Mouse (Mus musculus): ENCODE measurements around the gene Camkmt. TPM values are rescaled to one million over a fixed set of nuclear protein-coding genes. Genes with fewer than 3 reads are reported as not detected.

Camkmt gene
- polyA plus RNA-seq, 1 experiment from 2014 or later = 17.8 TPM

- Histone ChIP-seq H3K27ac (ENCODE audit: low read length) (no peak overlapping the region), H3K4me3 (ENCODE audit: low read depth, low read length) (no peak overlapping the region), H3K9ac (replicated peaks; ENCODE audit: low read depth, low read length) (no peak overlapping the region), H3K36me3 (ENCODE audit: control insufficient read depth, insufficient read depth, low read length) (peaks cover 12% of the 10 kb centered on the region), H3K4me1 (ENCODE audit: control insufficient read depth, insufficient read depth, low read length) (no peaks in the 10 kb centered on the region), H3K27me3 (ENCODE audit: control insufficient read depth, insufficient read depth, low read length) (no peaks in the 10 kb centered on the region), H3K9me3 (ENCODE audit: control insufficient read depth, low read depth, low read length) (no peaks in the 10 kb centered on the region), H3K4me2 (replicated peaks; ENCODE audit: low read depth, low read length) (no peak overlapping the region)
- ATAC-seq (ENCODE audit: insufficient number of reproducible peaks, insufficient read depth, low FRiP score, low read depth) = no peak
- 98% methylated on average over 6 of the region's 6 CpGs for WGBS
Measured at GRCm38 (mm10) chr17:85059136-85059535, 31.2 kb upstream of the Camkmt start.

- no peak for ATAC-seq (ENCODE audit: insufficient number of reproducible peaks, insufficient read depth, low FRiP score, low read depth)
- Histone ChIP-seq H3K36me3 (ENCODE audit: control insufficient read depth, insufficient read depth, low read length) (peaks cover 43% of the 10 kb centered on the region), H3K27me3 (ENCODE audit: control insufficient read depth, insufficient read depth, low read length) (no peaks in the 10 kb centered on the region), H3K4me3 (ENCODE audit: low read depth, low read length) (no peak overlapping the region), H3K4me2 (replicated peaks; ENCODE audit: low read depth, low read length) (no peak overlapping the region), H3K4me1 (ENCODE audit: control insufficient read depth, insufficient read depth, low read length) (no peaks in the 10 kb centered on the region), H3K9me3 (ENCODE audit: control insufficient read depth, low read depth, low read length) (no peaks in the 10 kb centered on the region), H3K9ac (replicated peaks; ENCODE audit: low read depth, low read length) (no peak overlapping the region), H3K27ac (ENCODE audit: low read length) (no peak overlapping the region)
- 90% methylated on average over 7 of the region's 7 CpGs for WGBS
Measured at GRCm38 (mm10) chr17:85063560-85063959, 26.8 kb upstream of the Camkmt start.

- Histone ChIP-seq H3K27ac (ENCODE audit: low read length) (no peak overlapping the region), H3K4me3 (ENCODE audit: low read depth, low read length) (no peak overlapping the region), H3K4me2 (replicated peaks; ENCODE audit: low read depth, low read length) (no peak overlapping the region), H3K9ac (replicated peaks; ENCODE audit: low read depth, low read length) (no peak overlapping the region), H3K36me3 (ENCODE audit: control insufficient read depth, insufficient read depth, low read length) (peaks cover 53% of the 10 kb centered on the region), H3K9me3 (ENCODE audit: control insufficient read depth, low read depth, low read length) (no peaks in the 10 kb centered on the region), H3K27me3 (ENCODE audit: control insufficient read depth, insufficient read depth, low read length) (no peaks in the 10 kb centered on the region), H3K4me1 (ENCODE audit: control insufficient read depth, insufficient read depth, low read length) (no peaks in the 10 kb centered on the region)
- no peak for ATAC-seq (ENCODE audit: insufficient number of reproducible peaks, insufficient read depth, low FRiP score, low read depth)
- 95% methylated on average over 7 of the region's 7 CpGs for whole genome bisulfite sequencing
Measured at GRCm38 (mm10) chr17:85067331-85067730, 23.0 kb upstream of the Camkmt start.

GRCm38 (mm10) chr17:85070658-85071057 is 19.7 kb upstream of the Camkmt start:
- no peaks in the 10 kb centered on the region for H3K27me3 ChIP-seq (ENCODE audit: control insufficient read depth, insufficient read depth, low read length)
- H3K4me1 ChIP-seq (ENCODE audit: control insufficient read depth, insufficient read depth, low read length) = no peaks in the 10 kb centered on the region
- H3K9ac ChIP-seq (replicated peaks; ENCODE audit: low read depth, low read length) = no peak overlapping the region
- no peak overlapping the region for H3K27ac ChIP-seq (ENCODE audit: low read length)
- H3K4me3 ChIP-seq (ENCODE audit: low read depth, low read length) = no peak overlapping the region
- ATAC-seq (ENCODE audit: insufficient number of reproducible peaks, insufficient read depth, low FRiP score, low read depth) = no peak
- 78% methylated on average over 6 of the region's 6 CpGs for WGBS
- peaks cover 29% of the 10 kb centered on the region for H3K36me3 ChIP-seq (ENCODE audit: control insufficient read depth, insufficient read depth, low read length)
- H3K9me3 ChIP-seq (ENCODE audit: control insufficient read depth, low read depth, low read length) = no peaks in the 10 kb centered on the region
- no peak overlapping the region for H3K4me2 ChIP-seq (replicated peaks; ENCODE audit: low read depth, low read length)

- WGBS = 90% methylated on average over 8 of the region's 8 CpGs
- H3K9ac ChIP-seq (replicated peaks; ENCODE audit: low read depth, low read length) = no peak overlapping the region
- H3K36me3 ChIP-seq (ENCODE audit: control insufficient read depth, insufficient read depth, low read length) = peaks cover 29% of the 10 kb centered on the region
- no peaks in the 10 kb centered on the region for H3K27me3 ChIP-seq (ENCODE audit: control insufficient read depth, insufficient read depth, low read length)
- no peaks in the 10 kb centered on the region for H3K9me3 ChIP-seq (ENCODE audit: control insufficient read depth, low read depth, low read length)
- H3K4me1 ChIP-seq (ENCODE audit: control insufficient read depth, insufficient read depth, low read length) = no peaks in the 10 kb centered on the region
- H3K4me2 ChIP-seq (replicated peaks; ENCODE audit: low read depth, low read length) = no peak overlapping the region
- H3K4me3 ChIP-seq (ENCODE audit: low read depth, low read length) = no peak overlapping the region
- no peak overlapping the region for H3K27ac ChIP-seq (ENCODE audit: low read length)
- no peak for ATAC-seq (ENCODE audit: insufficient number of reproducible peaks, insufficient read depth, low FRiP score, low read depth)
Measured at GRCm38 (mm10) chr17:85071088-85071775, 19.1 kb upstream of the Camkmt start.

GRCm38 (mm10) chr17:85072383-85072782 is 18.0 kb upstream of the Camkmt start:
- no peaks in the 10 kb centered on the region for H3K9me3 ChIP-seq (ENCODE audit: control insufficient read depth, low read depth, low read length)
- no peaks in the 10 kb centered on the region for H3K27me3 ChIP-seq (ENCODE audit: control insufficient read depth, insufficient read depth, low read length)
- peaks cover 27% of the 10 kb centered on the region for H3K36me3 ChIP-seq (ENCODE audit: control insufficient read depth, insufficient read depth, low read length)
- WGBS = 70% methylated on average over 11 of the region's 11 CpGs
- H3K4me3 ChIP-seq (ENCODE audit: low read depth, low read length) = no peak overlapping the region
- no peak for ATAC-seq (ENCODE audit: insufficient number of reproducible peaks, insufficient read depth, low FRiP score, low read depth)
- no peak overlapping the region for H3K27ac ChIP-seq (ENCODE audit: low read length)
- H3K9ac ChIP-seq (replicated peaks; ENCODE audit: low read depth, low read length) = no peak overlapping the region
- H3K4me1 ChIP-seq (ENCODE audit: control insufficient read depth, insufficient read depth, low read length) = no peaks in the 10 kb centered on the region
- no peak overlapping the region for H3K4me2 ChIP-seq (replicated peaks; ENCODE audit: low read depth, low read length)

- Histone ChIP-seq H3K4me1 (ENCODE audit: control insufficient read depth, insufficient read depth, low read length) (no peaks in the 10 kb centered on the region), H3K27me3 (ENCODE audit: control insufficient read depth, insufficient read depth, low read length) (no peaks in the 10 kb centered on the region), H3K4me3 (ENCODE audit: low read depth, low read length) (no peak overlapping the region), H3K4me2 (replicated peaks; ENCODE audit: low read depth, low read length) (no peak overlapping the region), H3K36me3 (ENCODE audit: control insufficient read depth, insufficient read depth, low read length) (peaks cover 25% of the 10 kb centered on the region), H3K9ac (replicated peaks; ENCODE audit: low read depth, low read length) (no peak overlapping the region), H3K9me3 (ENCODE audit: control insufficient read depth, low read depth, low read length) (no peaks in the 10 kb centered on the region), H3K27ac (ENCODE audit: low read length) (no peak overlapping the region)
- ATAC-seq (ENCODE audit: insufficient number of reproducible peaks, insufficient read depth, low FRiP score, low read depth) = no peak
- 64% methylated on average over 7 of the region's 7 CpGs for WGBS
Measured at GRCm38 (mm10) chr17:85073214-85073613, 17.1 kb upstream of the Camkmt start.

- Histone ChIP-seq H3K4me3 (ENCODE audit: low read depth, low read length) (no peak overlapping the region), H3K27me3 (ENCODE audit: control insufficient read depth, insufficient read depth, low read length) (no peaks in the 10 kb centered on the region), H3K36me3 (ENCODE audit: control insufficient read depth, insufficient read depth, low read length) (peaks cover 23% of the 10 kb centered on the region), H3K9me3 (ENCODE audit: control insufficient read depth, low read depth, low read length) (no peaks in the 10 kb centered on the region), H3K4me2 (replicated peaks; ENCODE audit: low read depth, low read length) (no peak overlapping the region), H3K27ac (ENCODE audit: low read length) (no peak overlapping the region), H3K9ac (replicated peaks; ENCODE audit: low read depth, low read length) (no peak overlapping the region), H3K4me1 (ENCODE audit: control insufficient read depth, insufficient read depth, low read length) (no peaks in the 10 kb centered on the region)
- 91% methylated on average over 4 of the region's 4 CpGs for WGBS
- ATAC-seq (ENCODE audit: insufficient number of reproducible peaks, insufficient read depth, low FRiP score, low read depth) = no peak
Measured at GRCm38 (mm10) chr17:85074083-85074482, 16.3 kb upstream of the Camkmt start.

- Histone ChIP-seq H3K4me3 (ENCODE audit: low read depth, low read length) (no peak overlapping the region), H3K9me3 (ENCODE audit: control insufficient read depth, low read depth, low read length) (no peaks in the 10 kb centered on the region), H3K36me3 (ENCODE audit: control insufficient read depth, insufficient read depth, low read length) (peaks cover 23% of the 10 kb centered on the region), H3K27ac (ENCODE audit: low read length) (no peak overlapping the region), H3K9ac (replicated peaks; ENCODE audit: low read depth, low read length) (no peak overlapping the region), H3K4me1 (ENCODE audit: control insufficient read depth, insufficient read depth, low read length) (no peaks in the 10 kb centered on the region), H3K27me3 (ENCODE audit: control insufficient read depth, insufficient read depth, low read length) (no peaks in the 10 kb centered on the region), H3K4me2 (replicated peaks; ENCODE audit: low read depth, low read length) (no peak overlapping the region)
- ATAC-seq (ENCODE audit: insufficient number of reproducible peaks, insufficient read depth, low FRiP score, low read depth) = no peak
- 94% methylated on average over 3 of the region's 3 CpGs for WGBS
Measured at GRCm38 (mm10) chr17:85079276-85079675, 11.1 kb upstream of the Camkmt start.
